1 mouse cellular context compared by ENCODE assay signal in genomic region chr11:99068455-99068854, GRCm38 (mm10).
A peak's percentile ranks its signal among the peaks of the same experiment; 100 is the strongest.
TF ChIP-seq lines count a peak whose summit lies in the region.

No protein-coding gene starts in this region.

TF ChIP-seq in MEL, 35 proteins besides CTCF, POLR2A, EP300 and RAD21 (continued from another document):
- TF ChIP-seq USF2 (IDR thresholded peaks at IDR 0.05; ENCODE audit: borderline replicate concordance in 1 of 2, insufficient read depth in 1 of 2, low read depth in 1 of 2, low read length in 2 of 2) (no peak), NRF1 (IDR thresholded peaks at IDR 0.05; ENCODE audit: insufficient read depth, low read depth, low read length, poor library complexity, severe bottlenecking) (no peak), POLR2AphosphoS2 (IDR thresholded peaks at IDR 0.05; ENCODE audit: low read length) (no peak), ZNF384 (IDR thresholded peaks at IDR 0.05; ENCODE audit: low read depth, low read length) (no peak), MAFK (IDR thresholded peaks at IDR 0.05; ENCODE audit: borderline replicate concordance, low read depth, low read length) (no peak), ZC3H11A (IDR thresholded peaks at IDR 0.05; ENCODE audit: low read depth, low read length) (no peak), JUND (IDR thresholded peaks at IDR 0.05; ENCODE audit: low read depth, low read length) (0 out of 2 replicates have a peak, but pooled peaks have one; percentile 37), TCF12 (IDR thresholded peaks at IDR 0.05; ENCODE audit: low read depth, low read length) (no peak), TAL1 (IDR thresholded peaks at IDR 0.05; ENCODE audit: low read length) (no peak), RCOR1 (IDR thresholded peaks at IDR 0.05; ENCODE audit: low read depth, low read length) (no peak), NELFE (IDR thresholded peaks at IDR 0.05; ENCODE audit: low read depth, low read length) (peak; percentile 44), SIN3A (IDR thresholded peaks at IDR 0.05; ENCODE audit: low read length) (peak; percentile 48; the same call in 1 of the 2 replicates), CHD1 (IDR thresholded peaks at IDR 0.05; ENCODE audit: low read depth, low read length) (no peak), HCFC1 (IDR thresholded peaks at IDR 0.05; ENCODE audit: low read depth, low read length) (peak; percentile 46; the same call in 1 of the 2 replicates), SMC3 (IDR thresholded peaks at IDR 0.05; ENCODE audit: low read depth, low read length) (no peak), MEF2A (IDR thresholded peaks at IDR 0.05; ENCODE audit: extremely low read depth, insufficient replicate concordance, low read depth, low read length, poor library complexity, severe bottlenecking) (no peak), POLR2AphosphoS5 (IDR thresholded peaks at IDR 0.05; ENCODE audit: borderline replicate concordance, low read depth, low read length) (no peak), E2F4 (IDR thresholded peaks at IDR 0.05; ENCODE audit: borderline replicate concordance, low read depth, low read length) (no peak), MAZ (IDR thresholded peaks at IDR 0.05; ENCODE audit: low read depth, low read length) (0 out of 2 replicates have a peak, but pooled peaks have one; percentile 36), MYB (IDR thresholded peaks at IDR 0.05; ENCODE audit: low read depth, low read length) (no peak), MXI1 (IDR thresholded peaks at IDR 0.05; ENCODE audit: low read depth, low read length) (peak; percentile 71), GATA1 (IDR thresholded peaks at IDR 0.05; ENCODE audit: low read depth, low read length) (no peak), UBTF (IDR thresholded peaks at IDR 0.05; ENCODE audit: borderline replicate concordance, insufficient read depth, low read depth, low read length) (no peak), MAX (IDR thresholded peaks at IDR 0.05; ENCODE audit: low read length) (peak; percentile 94), ZKSCAN1 (IDR thresholded peaks at IDR 0.05; ENCODE audit: low read depth, low read length) (no peak), MYC (IDR thresholded peaks at IDR 0.05; ENCODE audit: low read depth, low read length) (peak; percentile 97), USF1 (IDR thresholded peaks at IDR 0.05; ENCODE audit: low read depth, low read length) (peak; percentile 77)
